Mouse (Mus musculus): ENCODE results near the gene Ankrd26. TPM values are rescaled to one million over a fixed set of nuclear protein-coding genes. Genes with fewer than 3 reads are reported as not detected.
A peak's percentile ranks its signal among the peaks of the same experiment; 100 is the strongest.

Gene Ankrd26
- polyA plus RNA-seq, 1 experiment from 2014 or later: 17.6 TPM

GRCm38 (mm10) chr6:118482125-118482524 lies 79.9 kb downstream of the Ankrd26 start:
- H3K27ac ChIP-seq (ENCODE audit: low read depth): no peak overlapping the region
- 82% methylated on average over 1 of the region's 1 CpGs for WGBS
- H3K9ac ChIP-seq: no peak overlapping the region
- no peaks in the 10 kb centered on the region for H3K9me3 ChIP-seq (ENCODE audit: low read depth, low read length)
- no peak overlapping the region for H3K4me2 ChIP-seq
- H3K4me3 ChIP-seq (ENCODE audit: low read depth, low read length): no peak overlapping the region
- no peaks in the 10 kb centered on the region for H3K27me3 ChIP-seq (ENCODE audit: insufficient read depth, low read length)
- no peak for ATAC-seq (ENCODE audit: insufficient read depth)
- peaks cover 2% of the 10 kb centered on the region; the same call in 1 of the 2 replicates for H3K36me3 ChIP-seq (ENCODE audit: insufficient read depth)
- 0 out of 2 replicates have a peak, but pooled peaks cover 5% of the 10 kb centered on the region for H3K4me1 ChIP-seq (ENCODE audit: insufficient read depth)
- no peak for TF ChIP-seq CTCF (IDR thresholded peaks at IDR 0.05; ENCODE audit: low read depth)
- DNase-seq: no peak

DNA sequence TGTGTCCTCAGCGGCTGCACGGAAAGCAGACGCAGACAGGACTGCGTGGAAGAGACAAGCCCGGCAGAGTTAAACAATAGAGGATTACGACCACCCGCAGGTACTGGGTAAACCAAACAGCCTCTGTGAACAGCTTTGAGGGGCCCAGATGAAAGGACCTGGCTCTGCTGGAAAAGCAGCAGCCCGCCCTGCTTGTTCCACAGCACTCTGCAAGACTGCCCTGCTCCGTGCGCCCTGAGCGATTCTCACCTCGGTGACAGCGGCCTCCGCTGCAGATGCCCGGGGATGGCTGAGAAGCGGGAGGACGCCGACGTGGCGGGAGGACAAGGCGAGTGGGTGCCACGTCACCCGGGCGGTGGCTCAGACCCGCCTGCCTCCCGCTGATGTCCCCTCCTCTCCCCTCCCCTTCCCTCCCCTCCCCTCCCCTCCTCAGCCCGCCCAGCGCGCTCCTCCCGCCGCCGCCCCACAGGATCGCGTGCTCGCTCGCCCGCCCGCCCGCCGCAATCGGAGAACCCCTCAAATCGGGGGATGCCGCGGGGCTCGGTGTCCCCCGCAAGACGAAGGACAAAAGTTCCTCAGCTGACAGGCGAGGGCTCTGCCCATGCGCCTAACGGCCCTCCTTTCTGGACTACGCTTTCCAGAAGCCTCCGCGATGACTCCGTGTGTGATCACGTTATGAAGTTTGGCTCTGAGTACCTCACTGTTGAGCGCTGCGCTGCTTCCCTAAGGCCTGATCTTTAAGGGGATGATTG lies 82.9 kb downstream of the Ankrd26 start, which contains the start of gene Zfp9:
Zfp9 (minus strand) TSS at position 364 of the 752 bp plus-strand sequence.
- Histone ChIP-seq H3K4me2 (peak within 1 kb of the TSS; percentile 76), H3K4me1 (ENCODE audit: insufficient read depth) (0 out of 2 replicates have a peak, but pooled peaks cover 5% of the 10 kb centered on the region), H3K27me3 (ENCODE audit: insufficient read depth, low read length) (no peaks in the 10 kb centered on the region), H3K27ac (ENCODE audit: low read depth) (peak within 1 kb of the TSS; percentile 94), H3K9me3 (ENCODE audit: low read depth, low read length) (no peaks in the 10 kb centered on the region), H3K9ac (peak within 1 kb of the TSS; percentile 84), H3K4me3 (ENCODE audit: low read depth, low read length) (peak within 1 kb of the TSS; percentile 46), H3K36me3 (ENCODE audit: insufficient read depth) (peaks cover 25% of the 10 kb centered on the region)
- peak; percentile 92 for DNase-seq
- TF ChIP-seq CTCF (IDR thresholded peaks at IDR 0.05; ENCODE audit: low read depth): no peak
- ATAC-seq (ENCODE audit: insufficient read depth): peak; percentile 95
- WGBS: under 1% methylated on average over 46 of the region's 57 CpGs

GRCm38 (mm10) chr6:118477875-118478785 lies 83.9 kb downstream of the Ankrd26 start:
- WGBS: 19% methylated on average over 10 of the region's 10 CpGs
- 0 out of 2 replicates have a peak, but pooled peaks have one; percentile 13 for ATAC-seq (ENCODE audit: insufficient read depth)

GRCm38 (mm10) chr6:118462069-118462705 lies 99.8 kb downstream of the Ankrd26 start:
- no peaks in the 10 kb centered on the region for H3K27me3 ChIP-seq (ENCODE audit: insufficient read depth, low read length)
- DNase-seq (peak; percentile 11), ATAC-seq (ENCODE audit: insufficient read depth) (no peak)
- no peak overlapping the region for H3K27ac ChIP-seq (ENCODE audit: low read depth)
- no peaks in the 10 kb centered on the region for H3K9me3 ChIP-seq (ENCODE audit: low read depth, low read length)
- no peaks in the 10 kb centered on the region for H3K4me1 ChIP-seq (ENCODE audit: insufficient read depth)
- 83% methylated on average over 15 of the region's 15 CpGs for WGBS
- H3K4me2 ChIP-seq: no peak overlapping the region
- no peak for TF ChIP-seq CTCF (IDR thresholded peaks at IDR 0.05; ENCODE audit: low read depth)
- H3K4me3 ChIP-seq (ENCODE audit: low read depth, low read length): no peak overlapping the region
- H3K36me3 ChIP-seq (ENCODE audit: insufficient read depth): peaks cover 49% of the 10 kb centered on the region
- no peak overlapping the region for H3K9ac ChIP-seq

More at GRCm38 (mm10) chr6:118477875-118478785, 83.9 kb downstream of the Ankrd26 start:
- H3K36me3 ChIP-seq (ENCODE audit: insufficient read depth): peaks cover 27% of the 10 kb centered on the region
- H3K27ac ChIP-seq (ENCODE audit: low read depth): peak overlapping the region; percentile 94
- H3K9me3 ChIP-seq (ENCODE audit: low read depth, low read length): no peaks in the 10 kb centered on the region
- H3K4me1 ChIP-seq (ENCODE audit: insufficient read depth): 0 out of 2 replicates have a peak, but pooled peaks cover 5% of the 10 kb centered on the region
- peak overlapping the region; percentile 46 for H3K4me3 ChIP-seq (ENCODE audit: low read depth, low read length)
- no peaks in the 10 kb centered on the region for H3K27me3 ChIP-seq (ENCODE audit: insufficient read depth, low read length)
- H3K4me2 ChIP-seq: peak overlapping the region; percentile 76
- peak; percentile 53 for DNase-seq
- no peak for TF ChIP-seq CTCF (IDR thresholded peaks at IDR 0.05; ENCODE audit: low read depth)
- H3K9ac ChIP-seq: peak overlapping the region; percentile 84

- no peaks in the 10 kb centered on the region; the same call in 1 of the 2 replicates for H3K4me1 ChIP-seq (ENCODE audit: insufficient read depth)
- H3K27me3 ChIP-seq (ENCODE audit: insufficient read depth, low read length): no peaks in the 10 kb centered on the region
- H3K9me3 ChIP-seq (ENCODE audit: low read depth, low read length): no peaks in the 10 kb centered on the region
- H3K36me3 ChIP-seq (ENCODE audit: insufficient read depth): peaks cover 9% of the 10 kb centered on the region
- DNase-seq (no peak), ATAC-seq (ENCODE audit: insufficient read depth) (no peak)
- 98% methylated on average over 1 of the region's 1 CpGs for WGBS
- no peak for TF ChIP-seq CTCF (IDR thresholded peaks at IDR 0.05; ENCODE audit: low read depth)
- H3K27ac ChIP-seq (ENCODE audit: low read depth): no peak overlapping the region
- H3K4me2 ChIP-seq: no peak overlapping the region
- no peak overlapping the region for H3K9ac ChIP-seq
- no peak overlapping the region for H3K4me3 ChIP-seq (ENCODE audit: low read depth, low read length)
Observed at GRCm38 (mm10) chr6:118457726-118458125, 104.3 kb downstream of the Ankrd26 start.

DNA sequence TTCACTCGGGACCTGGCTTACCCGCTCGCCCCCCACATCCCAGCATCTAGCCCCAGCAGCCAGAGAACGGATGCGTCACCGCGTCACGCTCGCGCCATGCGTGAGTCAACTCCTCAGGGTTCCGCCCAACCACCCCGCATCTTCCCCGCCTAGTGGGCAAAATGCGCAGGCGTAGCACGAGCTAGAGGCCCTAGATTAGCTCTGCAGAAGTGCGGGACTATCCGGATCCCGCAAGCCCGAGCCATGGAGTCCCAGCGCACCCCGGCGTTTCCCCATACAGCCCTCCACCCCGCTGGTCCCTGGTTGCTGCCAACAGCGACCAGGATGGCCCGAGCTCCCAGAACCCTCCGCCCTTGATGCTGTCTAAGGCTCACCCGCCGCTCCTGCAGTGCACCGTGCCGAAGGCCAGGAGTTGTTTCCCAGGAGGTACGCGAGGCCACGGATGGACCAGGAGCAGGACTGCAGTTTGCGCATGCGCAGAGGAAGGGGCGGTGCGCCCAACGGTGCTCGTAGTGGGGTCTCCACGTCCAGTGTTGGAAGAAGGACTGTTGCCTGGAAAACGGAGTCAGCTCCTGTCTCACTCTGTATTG lies 106.9 kb downstream of the Ankrd26 start, which contains the start of gene Zfp248:
Zfp248 (minus strand) TSS at position 487 of the 590 bp plus-strand sequence.
- no peaks in the 10 kb centered on the region; the same call in 1 of the 2 replicates for H3K4me1 ChIP-seq (ENCODE audit: insufficient read depth)
- H3K4me3 ChIP-seq (ENCODE audit: low read depth, low read length): peak within 1 kb of the TSS; percentile 75

More for the DNA sequence above, 106.9 kb downstream of the Ankrd26 start, which contains the start of gene Zfp248:
- DNase-seq (peak; percentile 93), ATAC-seq (ENCODE audit: insufficient read depth) (peak; percentile 95)
- Histone ChIP-seq H3K27me3 (ENCODE audit: insufficient read depth, low read length) (no peaks in the 10 kb centered on the region), H3K9ac (peak within 1 kb of the TSS; percentile 83), H3K4me2 (peak within 1 kb of the TSS; percentile 67), H3K36me3 (ENCODE audit: insufficient read depth) (peaks cover 12% of the 10 kb centered on the region; the same call in 1 of the 2 replicates), H3K27ac (ENCODE audit: low read depth) (peak within 1 kb of the TSS; percentile 92), H3K9me3 (ENCODE audit: low read depth, low read length) (no peaks in the 10 kb centered on the region)
- peak; percentile 79 for TF ChIP-seq CTCF (IDR thresholded peaks at IDR 0.05; ENCODE audit: low read depth)
- under 1% methylated on average over 43 of the region's 43 CpGs for WGBS

Measured in lung, embryonic 14.5 days (tissue).